Mouse (Mus musculus) kidney, embryonic 15.5 days (tissue): ENCODE measurements around the gene P4hb. TPM values are rescaled to one million over a fixed set of nuclear protein-coding genes. Genes with fewer than 3 reads are reported as not detected.

Experiments
- ATAC-seq: fragments of 200-750 bp; cut with Nextera tagmentation; replicated peaks from 2 replicates; pipeline ENCODE4 v1.8.0; 2017; ENCODE audit warnings: moderate TSS enrichment; ENCODE audit not compliant: low FRiP score
- H3K27ac ChIP-seq: fragments of 300-500 bp; sonication (generic); 2 replicates; pipeline ENCODE4 v1.5.1; 2015; ENCODE audit warnings: mild to moderate bottlenecking, inconsistent platforms
- H3K27me3 ChIP-seq: fragments of 300-500 bp; sonication (generic); 2 replicates; pipeline ENCODE4 v1.6.1; 2015; ENCODE audit warnings: inconsistent platforms
- H3K36me3 ChIP-seq: fragments of 300-500 bp; sonication (generic); 2 replicates; pipeline ENCODE4 v1.6.1; 2015; ENCODE audit warnings: inconsistent platforms
- H3K4me1 ChIP-seq: fragments of 300-500 bp; sonication (generic); 2 replicates; pipeline ENCODE4 v1.6.1; 2015; ENCODE audit warnings: inconsistent platforms
- H3K4me2 ChIP-seq: fragments of 300-500 bp; sonication (generic); 2 replicates; pipeline ENCODE4 v1.6.1; 2015; ENCODE audit warnings: moderate library complexity, mild to moderate bottlenecking, inconsistent platforms
- H3K4me3 ChIP-seq: fragments of 300-500 bp; sonication (generic); replicated peaks from 2 replicates; pipeline ENCODE4 v1.5.1; 2015; ENCODE audit warnings: mild to moderate bottlenecking, inconsistent platforms
- H3K9ac ChIP-seq: fragments of 300-500 bp; sonication (generic); 2 replicates; pipeline ENCODE4 v1.6.1; 2015; ENCODE audit warnings: mild to moderate bottlenecking, inconsistent platforms
- H3K9me3 ChIP-seq: fragments of 300-500 bp; sonication (generic); replicated peaks from 2 replicates; pipeline ENCODE4 v1.6.1; 2016; ENCODE audit warnings: inconsistent platforms
- WGBS: fragments of 180-500 bp; shearing (Covaris S2); methylation state at CpG from one replicate; pipeline ENCODE4 v1.1.7; 2015; ENCODE audit warnings: mixed read lengths; 5-methylcytosine and 5-hydroxymethylcytosine counted together
- polyA plus RNA-seq: library from polyadenylated mRNA; unstranded; fragments of >200 nt; fragmentation: Nextera tagmentation; extraction: Ambion mirVana; gene quantifications from 2 replicates; pipeline ENCODE4 v1.2.1, GENCODE M21; 2015

Gene P4hb
- polyA plus RNA-seq, 1 experiment from 2014 or later: 736 TPM

DNA sequence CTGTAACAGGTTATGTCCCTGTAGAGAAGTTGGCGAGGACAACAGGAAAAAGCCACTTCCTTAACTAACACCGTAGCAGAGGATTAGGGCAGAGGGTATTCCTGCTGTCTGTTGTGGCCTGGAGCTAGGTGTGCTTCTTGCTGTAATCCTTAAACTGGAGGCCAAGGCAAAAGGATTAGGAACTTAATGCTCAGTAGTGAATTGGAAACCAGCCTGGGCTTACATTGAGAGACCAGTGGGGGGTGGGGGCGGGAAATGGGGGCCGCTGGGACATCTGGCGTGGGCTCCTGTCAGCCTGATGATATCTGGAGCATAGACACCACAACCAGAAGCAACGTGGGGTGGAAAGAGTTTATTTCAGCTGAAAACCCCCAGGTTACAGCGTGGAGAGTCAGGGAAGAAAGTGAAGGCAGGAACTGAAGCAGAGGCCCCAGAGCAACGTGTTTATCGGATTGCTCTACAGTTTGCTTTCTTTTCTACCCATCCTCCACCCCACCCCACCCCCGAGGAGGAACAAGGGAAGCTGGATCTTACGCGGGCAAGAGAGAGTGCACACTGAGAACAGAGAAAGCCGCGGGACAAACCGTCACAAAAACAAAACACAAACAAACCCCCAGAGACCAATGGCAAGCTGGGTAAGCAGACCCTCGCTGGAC lies 62.5 kb downstream of the P4hb start:
- peak overlapping the region; percentile 32 for H3K4me3 ChIP-seq
- H3K9ac ChIP-seq: peak overlapping the region; percentile 26; the same call in 1 of the 2 replicates
- WGBS: 11% methylated on average over 16 of the region's 16 CpGs
- no peaks in the 10 kb centered on the region for H3K27me3 ChIP-seq
- H3K36me3 ChIP-seq: no peaks in the 10 kb centered on the region
- peak overlapping the region; percentile 53 for H3K4me2 ChIP-seq
- ATAC-seq: no peak; the same call in 1 of the 2 replicates
- peak overlapping the region; percentile 64 for H3K27ac ChIP-seq
- no peaks in the 10 kb centered on the region for H3K9me3 ChIP-seq
- peaks cover 27% of the 10 kb centered on the region for H3K4me1 ChIP-seq

Other genes with a start within 250 kb of the P4hb start
- 2,367 and 2,520 TPM in 2 replicates for gene Actg1, start 224.7 kb downstream of the P4hb start, polyA plus RNA-seq
- gene Fscn2, start 211.7 kb downstream of the P4hb start, polyA plus RNA-seq: 1.1 and 1.2 TPM in 2 replicates
- gene Faap100, start 194.5 kb downstream of the P4hb start, polyA plus RNA-seq: 33.1 and 41.9 TPM in 2 replicates
- gene Nploc4, start 135.5 kb downstream of the P4hb start, polyA plus RNA-seq: 33.5 and 34.8 TPM in 2 replicates
- not detected in 2 replicates for gene Tspan10, start 130.6 kb downstream of the P4hb start, polyA plus RNA-seq
- gene Pde6g, start 119.8 kb downstream of the P4hb start, polyA plus RNA-seq: 0.28 and 0.38 TPM in 2 replicates
- 13.1 and 13.8 TPM in 2 replicates for gene Oxld1, start 115.2 kb downstream of the P4hb start, polyA plus RNA-seq
- 40.5 and 41.9 TPM in 2 replicates for gene Ccdc137, start 115.1 kb downstream of the P4hb start, polyA plus RNA-seq
- gene Arl16, start 105.6 kb downstream of the P4hb start, polyA plus RNA-seq: 42.7 and 53.3 TPM in 2 replicates
- gene Mrpl12, start 88.6 kb downstream of the P4hb start, polyA plus RNA-seq: 166 and 172 TPM in 2 replicates
- gene Slc25a10, start 81.4 kb downstream of the P4hb start, polyA plus RNA-seq: 84.6 and 91.9 TPM in 2 replicates
- 2.4 and 2.6 TPM in 2 replicates for gene Gcgr, start 42.6 kb downstream of the P4hb start, polyA plus RNA-seq
- gene Mcrip1, start 23.5 kb downstream of the P4hb start, polyA plus RNA-seq: 199 and 212 TPM in 2 replicates
- 0.49 and 1.4 TPM in 2 replicates for gene Ppp1r27, start 22.1 kb downstream of the P4hb start, polyA plus RNA-seq
- gene Arhgdia, start 8.4 kb upstream of the P4hb start, polyA plus RNA-seq: 588 and 644 TPM in 2 replicates
- gene Alyref, start 25.1 kb upstream of the P4hb start, polyA plus RNA-seq: 494 TPM in 2 replicates
- 193 and 206 TPM in 2 replicates for gene Anapc11, start 25.2 kb upstream of the P4hb start, polyA plus RNA-seq
- gene Npb, start 35.2 kb upstream of the P4hb start, polyA plus RNA-seq: 24.4 and 25.2 TPM in 2 replicates
- 118 and 140 TPM in 2 replicates for gene Pcyt2, start 44.7 kb upstream of the P4hb start, polyA plus RNA-seq
- gene Sirt7, start 52.0 kb upstream of the P4hb start, polyA plus RNA-seq: 32.7 and 33.9 TPM in 2 replicates
- 32.2 and 35.9 TPM in 2 replicates for gene Mafg, start 60.3 kb upstream of the P4hb start, polyA plus RNA-seq
- gene Pycr1, start 70.5 kb upstream of the P4hb start, polyA plus RNA-seq: 25.4 and 29.3 TPM in 2 replicates
- 0.28 and 0.29 TPM in 2 replicates for gene Myadml2, start 74.9 kb upstream of the P4hb start, polyA plus RNA-seq
- gene Notum, start 87.9 kb upstream of the P4hb start, polyA plus RNA-seq: 5.2 and 7.7 TPM in 2 replicates
- gene Aspscr1, start 99.7 kb upstream of the P4hb start, polyA plus RNA-seq: 127 and 144 TPM in 2 replicates
- 164 and 176 TPM in 2 replicates for gene Cenpx, start 140.5 kb upstream of the P4hb start, polyA plus RNA-seq
- 52.9 and 66.0 TPM in 2 replicates for gene Lrrc45, start 140.7 kb upstream of the P4hb start, polyA plus RNA-seq
- gene Rac3, start 148.2 kb upstream of the P4hb start, polyA plus RNA-seq: 27.6 and 31.0 TPM in 2 replicates
- gene Dcxr, start 154.0 kb upstream of the P4hb start, polyA plus RNA-seq: 31.9 and 32.1 TPM in 2 replicates
- 2.4 and 3.4 TPM in 2 replicates for gene Cbr2, start 158.9 kb upstream of the P4hb start, polyA plus RNA-seq
- gene Hmga1b, start 189.5 kb upstream of the P4hb start, polyA plus RNA-seq: 3.8 and 6.1 TPM in 2 replicates
- gene Rfng, start 211.0 kb upstream of the P4hb start, polyA plus RNA-seq: 36.5 and 39.9 TPM in 2 replicates
- 200 and 215 TPM in 2 replicates for gene Gps1, start 211.0 kb upstream of the P4hb start, polyA plus RNA-seq
- 74.2 and 87.2 TPM in 2 replicates for gene Dus1l, start 223.2 kb upstream of the P4hb start, polyA plus RNA-seq